Mouse (Mus musculus) C2C12 (cell line): ENCODE data around the gene Smim5. TPM values are rescaled to one million over a fixed set of nuclear protein-coding genes. Genes with fewer than 3 reads are reported as not detected.

Source experiments
- H3K27me3 ChIP-seq: one replicate; pipeline ENCODE4 v1.6.1; 2011; ENCODE audit not compliant: control insufficient read depth, insufficient read depth, insufficient read length
- H3K36me3 ChIP-seq: one replicate; pipeline ENCODE4 v1.6.1; 2011; ENCODE audit not compliant: control insufficient read depth, insufficient read depth
- H3K4me3 ChIP-seq: one replicate; pipeline ENCODE4 v1.5.1; 2011; ENCODE audit warnings: mild to moderate bottlenecking, control low read depth; ENCODE audit not compliant: poor library complexity, insufficient read depth, severe bottlenecking
- H3K79me2 ChIP-seq: one replicate; pipeline ENCODE4 v1.6.1; 2011; ENCODE audit not compliant: control insufficient read depth, insufficient read depth
- H3K79me3 ChIP-seq: one replicate; pipeline ENCODE4 v1.6.1; 2011; ENCODE audit warnings: low read depth, control low read depth
- H3ac ChIP-seq: one replicate; pipeline ENCODE3; 2011; ENCODE audit warnings: low read depth; ENCODE audit not compliant: control insufficient read depth, insufficient read length
- CEBPB ChIP-seq: IDR thresholded peaks from one replicate; pipeline ENCODE4 v1.6.1; 2011; ENCODE audit warnings: low read depth, mild to moderate bottlenecking, control low read depth, moderate library complexity
- CTCF ChIP-seq: IDR thresholded peaks from one replicate; pipeline ENCODE4 v1.5.1; 2011; ENCODE audit not compliant: control insufficient read depth, insufficient read depth, insufficient read length
- FOSL1 ChIP-seq: IDR thresholded peaks from one replicate; pipeline ENCODE4 v1.8.0; 2011; ENCODE audit warnings: mild to moderate bottlenecking, low read length; ENCODE audit not compliant: poor library complexity, insufficient read depth, severe bottlenecking
- MAX ChIP-seq: IDR thresholded peaks from one replicate; pipeline ENCODE4 v1.6.1; 2011; ENCODE audit warnings: mild to moderate bottlenecking, control low read depth
- MYOD1 ChIP-seq: IDR thresholded peaks from one replicate; pipeline ENCODE4 v1.6.1; 2011; ENCODE audit warnings: low read depth; ENCODE audit not compliant: control insufficient read depth, insufficient read length
- MYOG ChIP-seq: IDR thresholded peaks from one replicate; pipeline ENCODE4 v1.6.1; 2011; ENCODE audit not compliant: control insufficient read depth, insufficient read length; ENCODE audit errors: extremely low read depth
- USF1 ChIP-seq: IDR thresholded peaks from one replicate; pipeline ENCODE4 v1.6.1; 2011; ENCODE audit warnings: low read depth, mild to moderate bottlenecking, control low read depth, moderate library complexity
- polyA plus RNA-seq: library from polyadenylated mRNA; unstranded; fragments of >200 nt; fragmentation: generic; extraction: Trizol; gene quantifications from one replicate; pipeline ENCODE4 v1.2.1, GENCODE M21; 2012; ENCODE audit warnings: missing spikeins

The Smim5 gene
- polyA plus RNA-seq, 1 experiment, result 0.53 TPM

- no peaks in the 10 kb centered on the region for H3K79me3 ChIP-seq
- no peak within 1 kb of the TSS for H3ac ChIP-seq
- no peak within 1 kb of the TSS for H3K4me3 ChIP-seq
- no peaks in the 10 kb centered on the region for H3K27me3 ChIP-seq
- peaks cover 15% of the 10 kb centered on the region for H3K36me3 ChIP-seq
- no peaks in the 10 kb centered on the region for H3K79me2 ChIP-seq
- TF ChIP-seq USF1, result no peak
- no peak for TF ChIP-seq MYOD1
- TF ChIP-seq FOSL1, result no peak
- no peak for TF ChIP-seq MAX
- no peak for TF ChIP-seq MYOG
Measured at GRCm38 (mm10) chr11:115911632-115912376, 12.0 kb downstream of the Smim5 start, which contains the start of gene Smim6. Gene Smim6, plus strand, starts transcription at chr11:115912017.

GRCm38 (mm10) chr11:115916579-115916978, 16.8 kb downstream of the Smim5 start:
- Histone ChIP-seq H3K27me3 (no peaks in the 10 kb centered on the region), H3ac (no peak overlapping the region), H3K36me3 (peaks cover 12% of the 10 kb centered on the region), H3K4me3 (no peak overlapping the region), H3K79me3 (no peaks in the 10 kb centered on the region), H3K79me2 (no peaks in the 10 kb centered on the region)
- no peak for TF ChIP-seq MYOD1
- no peak for TF ChIP-seq USF1
- TF ChIP-seq CTCF, result no peak
- no peak for TF ChIP-seq FOSL1
- TF ChIP-seq MAX, result no peak
- no peak for TF ChIP-seq CEBPB

- TF ChIP-seq USF1 (no peak), MAX (no peak), MYOG (no peak), CEBPB (no peak), FOSL1 (no peak), MYOD1 (no peak), CTCF (no peak)
- Histone ChIP-seq H3K4me3 (no peak overlapping the region), H3K79me3 (no peaks in the 10 kb centered on the region), H3K36me3 (peaks cover 20% of the 10 kb centered on the region), H3K79me2 (no peaks in the 10 kb centered on the region), H3K27me3 (no peaks in the 10 kb centered on the region), H3ac (no peak overlapping the region)
Measured at GRCm38 (mm10) chr11:115918637-115919036, 18.9 kb downstream of the Smim5 start.

GRCm38 (mm10) chr11:115919073-115919472, 19.3 kb downstream of the Smim5 start:
- H3ac ChIP-seq, result no peak overlapping the region
- H3K79me2 ChIP-seq, result no peaks in the 10 kb centered on the region
- H3K79me3 ChIP-seq, result no peaks in the 10 kb centered on the region
- no peak overlapping the region for H3K4me3 ChIP-seq
- TF ChIP-seq CTCF, result no peak
- no peak for TF ChIP-seq MYOD1
- no peak for TF ChIP-seq USF1
- TF ChIP-seq CEBPB, result no peak
- TF ChIP-seq MYOG, result no peak
- TF ChIP-seq FOSL1, result no peak
- TF ChIP-seq MAX, result no peak
- no peaks in the 10 kb centered on the region for H3K27me3 ChIP-seq
- H3K36me3 ChIP-seq, result peaks cover 20% of the 10 kb centered on the region

GRCm38 (mm10) chr11:115920110-115920818, 20.5 kb downstream of the Smim5 start:
- TF ChIP-seq CTCF, result peak; percentile 49
- no peak for TF ChIP-seq MYOG
- Histone ChIP-seq H3K27me3 (no peaks in the 10 kb centered on the region), H3K79me3 (no peaks in the 10 kb centered on the region), H3K4me3 (no peak overlapping the region), H3K79me2 (no peaks in the 10 kb centered on the region), H3ac (no peak overlapping the region), H3K36me3 (peaks cover 20% of the 10 kb centered on the region)
